Mouse (Mus musculus) urinary bladder, postnatal 36 days (tissue): ENCODE measurements around the gene Mkln1.

Source experiments
- DNase-seq, 2 experiments: peaks; one replicate each; pipeline ENCODE4 v3.0.0; 2022; ENCODE audit warnings: low spot score in 2 of 2, mixed read lengths in 1 of 2

The Mkln1 gene

GRCm38 (mm10) chr6:31399206-31399549, 643 bp downstream of the Mkln1 start:
- no peak for DNase-seq

- DNase-seq, result peak; percentile 26 to 44
Measured at GRCm38 (mm10) chr6:31399566-31399965, 1.0 kb downstream of the Mkln1 start.

GRCm38 (mm10) chr6:31411017-31411416, 12.5 kb downstream of the Mkln1 start:
- no peak for DNase-seq

GRCm38 (mm10) chr6:31412487-31412886, 14.0 kb downstream of the Mkln1 start:
- no peak for DNase-seq

- no peak for DNase-seq
Measured at GRCm38 (mm10) chr6:31413556-31413955, 15.0 kb downstream of the Mkln1 start.

- no peak for DNase-seq
Measured at GRCm38 (mm10) chr6:31414303-31414702, 15.8 kb downstream of the Mkln1 start.

- DNase-seq, result no peak
Measured at GRCm38 (mm10) chr6:31425428-31425827, 26.9 kb downstream of the Mkln1 start.

GRCm38 (mm10) chr6:31437264-31437663, 38.7 kb downstream of the Mkln1 start:
- DNase-seq, result no peak

- DNase-seq, result no peak
Measured at GRCm38 (mm10) chr6:31445258-31445657, 46.7 kb downstream of the Mkln1 start.

GRCm38 (mm10) chr6:31453735-31454134, 55.2 kb downstream of the Mkln1 start:
- no peak for DNase-seq

GRCm38 (mm10) chr6:31455376-31455775, 56.8 kb downstream of the Mkln1 start:
- no peak for DNase-seq

GRCm38 (mm10) chr6:31456988-31457387, 58.5 kb downstream of the Mkln1 start:
- DNase-seq, result peak in 1 of 2 experiments; percentile 22

- no peak for DNase-seq
Measured at GRCm38 (mm10) chr6:31469431-31469830, 70.9 kb downstream of the Mkln1 start.

- DNase-seq, result no peak
Measured at GRCm38 (mm10) chr6:31478221-31478620, 79.7 kb downstream of the Mkln1 start.

GRCm38 (mm10) chr6:31480008-31480407, 81.5 kb downstream of the Mkln1 start:
- DNase-seq, result peak in 1 of 2 experiments; percentile 23

GRCm38 (mm10) chr6:31486601-31487000, 88.1 kb downstream of the Mkln1 start:
- no peak for DNase-seq

GRCm38 (mm10) chr6:31489950-31490349, 91.4 kb downstream of the Mkln1 start:
- no peak for DNase-seq

GRCm38 (mm10) chr6:31495122-31495731, 96.7 kb downstream of the Mkln1 start:
- DNase-seq, result no peak

- no peak for DNase-seq
Measured at GRCm38 (mm10) chr6:31496227-31496626, 97.7 kb downstream of the Mkln1 start.

GRCm38 (mm10) chr6:31499836-31500235, 101.3 kb downstream of the Mkln1 start:
- no peak for DNase-seq

- DNase-seq, result no peak
Measured at GRCm38 (mm10) chr6:31500260-31500659, 101.7 kb downstream of the Mkln1 start.

- no peak for DNase-seq
Measured at GRCm38 (mm10) chr6:31500691-31501090, 102.2 kb downstream of the Mkln1 start.

- DNase-seq, result no peak
Measured at GRCm38 (mm10) chr6:31502614-31503013, 104.1 kb downstream of the Mkln1 start.

GRCm38 (mm10) chr6:31513726-31514125, 115.2 kb downstream of the Mkln1 start:
- no peak for DNase-seq
